Mouse (Mus musculus) testis, adult 2 months (tissue): ENCODE results near the gene Olig1.

Experiments used
- CTCF ChIP-seq: fragments of 200-500 bp; IDR thresholded peaks from 2 replicates; pipeline ENCODE4 v1.5.1; 2012; ENCODE audit warnings: low read depth, mild to moderate bottlenecking, inconsistent platforms, low read length, moderate library complexity; ENCODE audit not compliant: control insufficient read depth, insufficient read depth, insufficient replicate concordance
- POLR2A ChIP-seq: fragments of 200-500 bp; IDR thresholded peaks from 2 replicates; pipeline ENCODE4 v1.6.1; 2012; ENCODE audit warnings: low read depth, mild to moderate bottlenecking, inconsistent platforms, low read length, moderate library complexity; ENCODE audit not compliant: control insufficient read depth

GRCm38 (mm10) chr16:91229072-91229348 is 40.6 kb upstream of the Olig1 start:
- TF ChIP-seq CTCF (no peak), POLR2A (no peak)
